In the genomic region with DNA sequence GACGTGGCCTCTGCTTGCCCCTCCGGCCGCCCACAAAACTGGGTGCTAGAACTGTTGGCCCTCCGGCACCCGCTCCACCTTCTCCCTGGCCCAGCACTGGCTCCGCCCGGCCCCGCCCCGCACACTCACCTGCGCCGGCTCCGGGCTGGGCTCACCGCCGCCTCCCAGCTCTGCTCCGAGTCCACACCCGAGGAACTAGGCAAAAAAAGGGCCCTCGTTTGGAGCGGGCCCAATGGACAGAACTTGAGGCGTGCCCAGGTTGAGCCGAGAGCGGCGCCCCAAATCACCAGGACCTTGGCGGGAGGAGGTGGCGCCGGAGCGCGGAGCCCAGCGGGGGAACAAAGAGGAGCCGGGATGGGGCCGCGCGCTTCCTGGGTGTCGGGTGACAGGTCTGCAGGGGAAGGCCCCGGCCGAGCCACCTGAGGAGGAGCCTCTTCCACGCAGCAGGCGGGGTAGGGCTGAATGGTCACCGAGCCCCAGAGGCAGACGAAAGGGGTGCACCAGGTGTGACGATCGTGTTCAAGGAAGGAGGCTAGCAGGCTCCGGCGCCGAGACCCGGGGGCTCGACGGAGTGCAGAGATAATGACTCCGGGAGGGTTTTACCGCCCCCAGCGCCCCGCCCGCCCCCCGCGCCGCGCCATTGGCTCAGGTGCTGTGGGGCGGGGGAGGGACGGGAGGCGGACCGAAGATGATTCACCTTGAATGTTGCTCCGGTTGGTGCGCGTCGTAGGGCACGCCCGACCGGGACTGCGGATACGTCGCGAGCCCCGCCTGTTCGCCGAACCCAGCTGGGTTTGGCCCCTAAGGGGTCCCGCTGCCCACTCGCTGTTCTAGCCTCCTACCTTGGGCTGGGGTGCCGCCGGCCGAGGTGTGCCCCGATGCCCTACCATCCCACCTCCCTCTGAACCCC, we compare ENCODE assay signal across 8 mouse cellular contexts.
A peak's percentile ranks its signal among the peaks of the same experiment; 100 is the strongest.
DNase-seq lines count a peak whose midpoint lies in the region; ATAC-seq and TF ChIP-seq lines count a peak whose summit lies in the region.

No protein-coding gene starts in this region.

- H3K27ac ChIP-seq in heart, embryonic 16.5 days (ENCODE audit: low read length): no peak overlapping the region

- H3K4me3 ChIP-seq in heart, embryonic 16.5 days (ENCODE audit: low read length): peak overlapping the region; percentile 49
- H3K4me3 ChIP-seq in lung, adult 2 months (replicated peaks; ENCODE audit: extremely low read depth, low read depth, low read length): peak overlapping the region; percentile 66

- intact Hi-C loops in heart, postnatal 10 days (cut with DNase I): no loop called here

- under 1% methylated on average over 78 of the region's 80 CpGs for WGBS in heart, embryonic 16.5 days
- WGBS in lung, adult 2 months: 2% methylated on average over 80 of the region's 80 CpGs

- no peak for DNase-seq in heart, postnatal 10 days
- peak; percentile 59 for DNase-seq in embryo, embryonic 9.5 days (ENCODE audit: extremely low spot score)
- peak; percentile 60 for DNase-seq in kidney, adult 11 months
- DNase-seq in lung, adult 2 months: peak; percentile 75
- DNase-seq in retina, postnatal 1 day: peak; percentile 84
- no peak for DNase-seq in cerebellum, adult 11 months
- DNase-seq in left cerebral cortex, adult 9 months (ENCODE audit: low spot score in 2 of 2): no peak

- H3K9me3 ChIP-seq in heart, embryonic 16.5 days (replicated peaks; ENCODE audit: control insufficient read depth, low read length): no peaks in the 10 kb centered on the region

- H3K4me1 ChIP-seq in heart, embryonic 16.5 days (ENCODE audit: control insufficient read depth, insufficient read depth, low read length): peaks cover 34% of the 10 kb centered on the region
- H3K4me1 ChIP-seq in lung, adult 2 months (ENCODE audit: control insufficient read depth, insufficient read depth, low read length): peaks cover 6% of the 10 kb centered on the region; the same call in 1 of the 2 replicates

- H3K9ac ChIP-seq in heart, embryonic 16.5 days (ENCODE audit: low read length): no peak overlapping the region

- ATAC-seq in heart, embryonic 16.5 days (replicated peaks; ENCODE audit: extremely low read depth, insufficient read depth, low FRiP score): 0 out of 2 replicates have a peak, but pooled peaks have one; percentile 22

- peak overlapping the region; percentile 58 for H3K4me2 ChIP-seq in heart, embryonic 16.5 days (ENCODE audit: low read depth, low read length)

- H3K27me3 ChIP-seq in heart, embryonic 16.5 days (ENCODE audit: control insufficient read depth, insufficient read depth, low read length): peaks cover 89% of the 10 kb centered on the region

- no peaks in the 10 kb centered on the region for H3K36me3 ChIP-seq in heart, embryonic 16.5 days (ENCODE audit: control insufficient read depth, insufficient read depth)

- no peak for TF ChIP-seq CTCF in lung, adult 2 months (IDR thresholded peaks at IDR 0.05; ENCODE audit: insufficient read depth, low read length)

- TF ChIP-seq POLR2A in lung, adult 2 months (IDR thresholded peaks at IDR 0.05; ENCODE audit: borderline replicate concordance, extremely low read depth, low read depth, low read length): peak; percentile 22; the same call in 1 of the 2 replicates

Comparison
In these comparisons a context has a peak if more than half of its experiments do, and no peak if none do; other contexts are left out.
1. DNase-seq: peak in embryo, embryonic 9.5 days (single experiment), kidney, adult 11 months (single experiment), lung, adult 2 months (single experiment) and retina, postnatal 1 day (single experiment); none in heart, postnatal 10 days (0 of 2), cerebellum, adult 11 months (single experiment) and left cerebral cortex, adult 9 months (0 of 2).